Mouse (Mus musculus) adrenal gland, postnatal 0 days (tissue): Measurements from ENCODE around the gene Pus3. TPM values are rescaled to one million over a fixed set of nuclear protein-coding genes. Genes with fewer than 3 reads are reported as not detected.

ENCODE experiments used
- polyA plus RNA-seq: library from polyadenylated mRNA; unstranded; fragments of >200 nt; fragmentation: Nextera tagmentation; extraction: Ambion mirVana; gene quantifications from 2 replicates; pipeline ENCODE4 v1.2.1, GENCODE M21; 2015

Pus3 gene
- 10.7 and 11.9 TPM in 2 replicates for polyA plus RNA-seq

GRCm38 (mm10) chr9:35558257-35559008, at the start of gene Pus3, which contains the start of gene Ddx25:
Pus3 (plus strand) TSS chr9:35558595.
Ddx25 (minus strand) TSS chr9:35558528.

GRCm38 (mm10) chr9:35518169-35518568, 40.2 kb upstream of the Pus3 start, which contains the start of gene Gm1113:
Gm1113 (minus strand) TSS chr9:35518269.

GRCm38 (mm10) chr9:35569571-35570534, 11.5 kb downstream of the Pus3 start, which contains the start of the genes Pate2 and Hyls1:
Pate2 (plus strand) TSS chr9:35570284.
Hyls1 (minus strand) TSS chr9:35570398.

GRCm38 (mm10) chr9:35611841-35612240, 53.4 kb downstream of the Pus3 start, which contains the start of gene Pate4:
Pate4 (minus strand) TSS chr9:35611941.

Other genes with a start within 250 kb of the Pus3 start
- 4.7 and 5.6 TPM in 2 replicates for gene Cdon, start 137.5 kb upstream of the Pus3 start, polyA plus RNA-seq
- not detected in 2 replicates for gene Gm1113, start 40.3 kb upstream of the Pus3 start, polyA plus RNA-seq
- gene Ddx25, start 67 bp upstream of the Pus3 start, polyA plus RNA-seq, result 1.8 and 3.6 TPM in 2 replicates
- 0.15 and 0.27 TPM in 2 replicates for gene Pate2, start 11.7 kb downstream of the Pus3 start, polyA plus RNA-seq
- 7.3 and 8.3 TPM in 2 replicates for gene Hyls1, start 11.8 kb downstream of the Pus3 start, polyA plus RNA-seq
- gene Pate4, start 53.3 kb downstream of the Pus3 start, polyA plus RNA-seq, result not detected in 2 replicates
- gene Pate3, start 89.6 kb downstream of the Pus3 start, polyA plus RNA-seq, result not detected in 2 replicates
- not detected in 2 replicates for gene Pate1, start 128.8 kb downstream of the Pus3 start, polyA plus RNA-seq
- not detected in 2 replicates for gene Gm17677, start 182.5 kb downstream of the Pus3 start, polyA plus RNA-seq
- not detected in 2 replicates for gene Gm17727, start 219.5 kb downstream of the Pus3 start, polyA plus RNA-seq
- gene Gm27235, start 231.5 kb downstream of the Pus3 start, polyA plus RNA-seq, result not detected in 2 replicates
- gene D730048I06Rik, start 231.5 kb downstream of the Pus3 start, polyA plus RNA-seq, result not detected in 2 replicates